Mouse (Mus musculus) v-Abl transformed pro-B cells (cell line): ENCODE data around the gene Elovl6.

Experiments used
- in situ Hi-C, 2 experiments: fragments of 400-800 bp; cut with MboI; formaldehyde crosslinking; loops; one replicate each; pipeline ENCODE4 v1.15.1; 2025; ENCODE audit not compliant: unreplicated experiment in 2 of 2

The Elovl6 gene

GRCm38 (mm10) chr3:129540882-129541281 is 8.7 kb downstream of the Elovl6 start:
- in situ Hi-C loops: no loop called here

GRCm38 (mm10) chr3:129541456-129541855 is 9.3 kb downstream of the Elovl6 start:
- in situ Hi-C loops: no loop called here

GRCm38 (mm10) chr3:129543376-129543775 is 11.2 kb downstream of the Elovl6 start:
- in situ Hi-C loops: no loop called here

- in situ Hi-C loops: no loop called here
These were observed 12.1 kb downstream of the Elovl6 start for GRCm38 (mm10) chr3:129544217-129544616.

GRCm38 (mm10) chr3:129545228-129545627 is 13.1 kb downstream of the Elovl6 start:
- in situ Hi-C loops: no loop called here

- in situ Hi-C loops: no loop called here
These were observed 13.6 kb downstream of the Elovl6 start for GRCm38 (mm10) chr3:129545801-129546200.

- in situ Hi-C loops: no loop called here
These were observed 15.8 kb downstream of the Elovl6 start for GRCm38 (mm10) chr3:129547837-129548435.

- in situ Hi-C loops: no loop called here
These were observed 16.6 kb downstream of the Elovl6 start for GRCm38 (mm10) chr3:129548760-129549159.

GRCm38 (mm10) chr3:129549546-129549945 is 17.4 kb downstream of the Elovl6 start:
- in situ Hi-C loops: no loop called here

- in situ Hi-C loops: no loop called here
These were observed 19.6 kb downstream of the Elovl6 start for GRCm38 (mm10) chr3:129551581-129552290.

GRCm38 (mm10) chr3:129552370-129552769 is 20.2 kb downstream of the Elovl6 start:
- in situ Hi-C loops: no loop called here

GRCm38 (mm10) chr3:129553173-129553572 is 21.0 kb downstream of the Elovl6 start:
- in situ Hi-C loops: no loop called here

- in situ Hi-C loops: no loop called here
These were observed 21.5 kb downstream of the Elovl6 start for GRCm38 (mm10) chr3:129553661-129554060.

- in situ Hi-C loops: no loop called here
These were observed 22.3 kb downstream of the Elovl6 start for GRCm38 (mm10) chr3:129554436-129554835.

GRCm38 (mm10) chr3:129557048-129557447 is 24.9 kb downstream of the Elovl6 start:
- in situ Hi-C loops: no loop called here

- in situ Hi-C loops: no loop called here
These were observed 25.4 kb downstream of the Elovl6 start for GRCm38 (mm10) chr3:129557566-129557965.

GRCm38 (mm10) chr3:129558016-129558955 is 26.1 kb downstream of the Elovl6 start:
- in situ Hi-C loops: no loop called here

- in situ Hi-C loops: no loop called here
These were observed 27.9 kb downstream of the Elovl6 start for GRCm38 (mm10) chr3:129560068-129560467.

- in situ Hi-C loops: no loop called here
These were observed 28.9 kb downstream of the Elovl6 start for GRCm38 (mm10) chr3:129561011-129561410.

GRCm38 (mm10) chr3:129561853-129562252 is 29.7 kb downstream of the Elovl6 start:
- in situ Hi-C loops: no loop called here

GRCm38 (mm10) chr3:129562411-129562810 is 30.3 kb downstream of the Elovl6 start:
- in situ Hi-C loops: no loop called here
